Mouse (Mus musculus): ENCODE results near the gene Zmat5. TPM values are rescaled to one million over a fixed set of nuclear protein-coding genes. Genes with fewer than 3 reads are reported as not detected.

Zmat5 gene
- polyA plus RNA-seq, 1 experiment, result 5.8 TPM

GRCm38 (mm10) chr11:4720900-4721580, 16.6 kb downstream of the Zmat5 start:
- Histone ChIP-seq H3K27me3 (ENCODE audit: control insufficient read depth) (no peaks in the 10 kb centered on the region), H3K36me3 (ENCODE audit: control insufficient read depth) (peaks cover 13% of the 10 kb centered on the region), H3K4me1 (ENCODE audit: control insufficient read depth) (no peaks in the 10 kb centered on the region), H3K9me3 (ENCODE audit: control insufficient read depth, low read length) (no peaks in the 10 kb centered on the region), H3K4me3 (replicated peaks) (no peak overlapping the region)
- TF ChIP-seq GATA1 (IDR thresholded peaks at IDR 0.05; ENCODE audit: low read length) (no peak), TAL1 (IDR thresholded peaks at IDR 0.05; ENCODE audit: low read length) (no peak)

GRCm38 (mm10) chr11:4721728-4722127, 17.2 kb downstream of the Zmat5 start:
- Histone ChIP-seq H3K9me3 (ENCODE audit: control insufficient read depth, low read length) (no peaks in the 10 kb centered on the region), H3K36me3 (ENCODE audit: control insufficient read depth) (peaks cover 13% of the 10 kb centered on the region)

GRCm38 (mm10) chr11:4729603-4730002, 25.1 kb downstream of the Zmat5 start:
- peaks cover 8% of the 10 kb centered on the region for H3K36me3 ChIP-seq (ENCODE audit: control insufficient read depth)
- TF ChIP-seq TAL1 (IDR thresholded peaks at IDR 0.05; ENCODE audit: low read length) (no peak), GATA1 (IDR thresholded peaks at IDR 0.05; ENCODE audit: low read length) (no peak)
- no peaks in the 10 kb centered on the region for H3K9me3 ChIP-seq (ENCODE audit: control insufficient read depth, low read length)
- no peaks in the 10 kb centered on the region for H3K4me1 ChIP-seq (ENCODE audit: control insufficient read depth)
- H3K27me3 ChIP-seq (ENCODE audit: control insufficient read depth), result no peaks in the 10 kb centered on the region
- no peak overlapping the region for H3K4me3 ChIP-seq (replicated peaks)

More at GRCm38 (mm10) chr11:4721728-4722127, 17.2 kb downstream of the Zmat5 start:
- Histone ChIP-seq H3K27me3 (ENCODE audit: control insufficient read depth) (no peaks in the 10 kb centered on the region), H3K4me1 (ENCODE audit: control insufficient read depth) (no peaks in the 10 kb centered on the region), H3K4me3 (replicated peaks) (no peak overlapping the region)
- TF ChIP-seq TAL1 (IDR thresholded peaks at IDR 0.05; ENCODE audit: low read length) (no peak), GATA1 (IDR thresholded peaks at IDR 0.05; ENCODE audit: low read length) (no peak)

- no peaks in the 10 kb centered on the region for H3K27me3 ChIP-seq (ENCODE audit: control insufficient read depth)
Measured at GRCm38 (mm10) chr11:4730096-4730495, 25.6 kb downstream of the Zmat5 start.

GRCm38 (mm10) chr11:4730913-4731312, 26.4 kb downstream of the Zmat5 start:
- Histone ChIP-seq H3K36me3 (ENCODE audit: control insufficient read depth) (peaks cover 3% of the 10 kb centered on the region; the same call in 1 of the 2 replicates), H3K4me3 (replicated peaks) (no peak overlapping the region), H3K4me1 (ENCODE audit: control insufficient read depth) (no peaks in the 10 kb centered on the region), H3K27me3 (ENCODE audit: control insufficient read depth) (no peaks in the 10 kb centered on the region), H3K9me3 (ENCODE audit: control insufficient read depth, low read length) (no peaks in the 10 kb centered on the region)
- TF ChIP-seq TAL1 (IDR thresholded peaks at IDR 0.05; ENCODE audit: low read length) (no peak), GATA1 (IDR thresholded peaks at IDR 0.05; ENCODE audit: low read length) (no peak)

More at GRCm38 (mm10) chr11:4730096-4730495, 25.6 kb downstream of the Zmat5 start:
- H3K9me3 ChIP-seq (ENCODE audit: control insufficient read depth, low read length), result no peaks in the 10 kb centered on the region
- TF ChIP-seq TAL1 (IDR thresholded peaks at IDR 0.05; ENCODE audit: low read length) (no peak), GATA1 (IDR thresholded peaks at IDR 0.05; ENCODE audit: low read length) (no peak)
- H3K36me3 ChIP-seq (ENCODE audit: control insufficient read depth), result peaks cover 3% of the 10 kb centered on the region; the same call in 1 of the 2 replicates
- no peak overlapping the region for H3K4me3 ChIP-seq (replicated peaks)
- no peaks in the 10 kb centered on the region for H3K4me1 ChIP-seq (ENCODE audit: control insufficient read depth)

GRCm38 (mm10) chr11:4731781-4732180, 27.3 kb downstream of the Zmat5 start:
- Histone ChIP-seq H3K36me3 (ENCODE audit: control insufficient read depth) (peaks cover 3% of the 10 kb centered on the region; the same call in 1 of the 2 replicates), H3K9me3 (ENCODE audit: control insufficient read depth, low read length) (no peaks in the 10 kb centered on the region), H3K27me3 (ENCODE audit: control insufficient read depth) (no peaks in the 10 kb centered on the region), H3K4me1 (ENCODE audit: control insufficient read depth) (no peaks in the 10 kb centered on the region), H3K4me3 (replicated peaks) (no peak overlapping the region)
- TF ChIP-seq TAL1 (IDR thresholded peaks at IDR 0.05; ENCODE audit: low read length) (no peak), GATA1 (IDR thresholded peaks at IDR 0.05; ENCODE audit: low read length) (no peak)

- Histone ChIP-seq H3K9me3 (ENCODE audit: control insufficient read depth, low read length) (no peaks in the 10 kb centered on the region), H3K36me3 (ENCODE audit: control insufficient read depth) (peaks cover 7% of the 10 kb centered on the region; the same call in 1 of the 2 replicates), H3K4me3 (replicated peaks) (no peak overlapping the region), H3K27me3 (ENCODE audit: control insufficient read depth) (no peaks in the 10 kb centered on the region), H3K4me1 (ENCODE audit: control insufficient read depth) (no peaks in the 10 kb centered on the region)
- TF ChIP-seq TAL1 (IDR thresholded peaks at IDR 0.05; ENCODE audit: low read length), result no peak
- no peak for TF ChIP-seq GATA1 (IDR thresholded peaks at IDR 0.05; ENCODE audit: low read length)
Measured at GRCm38 (mm10) chr11:4734179-4734578, 29.7 kb downstream of the Zmat5 start.

- TF ChIP-seq GATA1 (IDR thresholded peaks at IDR 0.05; ENCODE audit: low read length) (no peak), TAL1 (IDR thresholded peaks at IDR 0.05; ENCODE audit: low read length) (no peak)
- H3K4me1 ChIP-seq (ENCODE audit: control insufficient read depth), result no peaks in the 10 kb centered on the region; the same call in 1 of the 2 replicates
- no peaks in the 10 kb centered on the region for H3K27me3 ChIP-seq (ENCODE audit: control insufficient read depth)
- peaks cover 4% of the 10 kb centered on the region; the same call in 1 of the 2 replicates for H3K36me3 ChIP-seq (ENCODE audit: control insufficient read depth)
- H3K4me3 ChIP-seq (replicated peaks), result no peak overlapping the region
- H3K9me3 ChIP-seq (ENCODE audit: control insufficient read depth, low read length), result no peaks in the 10 kb centered on the region
Measured at GRCm38 (mm10) chr11:4736355-4736754, 31.9 kb downstream of the Zmat5 start.

- H3K4me1 ChIP-seq (ENCODE audit: control insufficient read depth), result no peaks in the 10 kb centered on the region; the same call in 1 of the 2 replicates
- H3K27me3 ChIP-seq (ENCODE audit: control insufficient read depth), result peaks cover 9% of the 10 kb centered on the region
- no peaks in the 10 kb centered on the region for H3K9me3 ChIP-seq (ENCODE audit: control insufficient read depth, low read length)
- no peak for TF ChIP-seq TAL1 (IDR thresholded peaks at IDR 0.05; ENCODE audit: low read length)
- TF ChIP-seq GATA1 (IDR thresholded peaks at IDR 0.05; ENCODE audit: low read length), result no peak
- H3K4me3 ChIP-seq (replicated peaks), result no peak overlapping the region
- peaks cover 4% of the 10 kb centered on the region; the same call in 1 of the 2 replicates for H3K36me3 ChIP-seq (ENCODE audit: control insufficient read depth)
Measured at GRCm38 (mm10) chr11:4737682-4738081, 33.2 kb downstream of the Zmat5 start.
